Mouse (Mus musculus): Measurements from ENCODE around the gene Gm6583. TPM values are rescaled to one million over a fixed set of nuclear protein-coding genes. Genes with fewer than 3 reads are reported as not detected.

Gene Gm6583
- not detected for total RNA-seq (2021)
- long read RNA-seq, experiment 1: 0 reads
- long read RNA-seq, experiment 2: 0 reads

GRCm38 (mm10) chr5:112355910-112356309 is at the start of gene Gm6583:
Gm6583 (minus strand) TSS chr5:112356033.
- DNase-seq: no peak
- intact Hi-C loops (cut with DNase I): loop anchor here (10.0 kb wide), 1 partner anchor 719 kb away; the partner anchor contains the start of gene Crybb2

GRCm38 (mm10) chr5:112402437-112402836 is 46.6 kb upstream of the Gm6583 start:
- no peak for DNase-seq
- intact Hi-C loops (cut with DNase I): no loop called here

- no peak for DNase-seq
- intact Hi-C loops (cut with DNase I): loop anchor here (10.0 kb wide), 1 partner anchor 1094 kb away; no protein-coding TSS in a partner anchor
Observed at GRCm38 (mm10) chr5:112399284-112399683, 43.5 kb upstream of the Gm6583 start.

- intact Hi-C loops (cut with DNase I): loop anchor here (10.0 kb wide), 1 partner anchor 1091 kb away; no protein-coding TSS in a partner anchor
- DNase-seq: no peak
Observed at GRCm38 (mm10) chr5:112396066-112396465, 40.2 kb upstream of the Gm6583 start.

GRCm38 (mm10) chr5:112394779-112395443 is 39.1 kb upstream of the Gm6583 start, which contains the start of gene Asphd2:
Asphd2 (minus strand) TSS chr5:112394866.
- DNase-seq: peak in 1 of 2 experiments; percentile 18

GRCm38 (mm10) chr5:112394415-112394763 is 38.6 kb upstream of the Gm6583 start:
- intact Hi-C loops (cut with DNase I): loop anchor here (10.0 kb wide), 1 partner anchor 1090 kb away; no protein-coding TSS in a partner anchor
- DNase-seq: no peak

More at GRCm38 (mm10) chr5:112394779-112395443, 39.1 kb upstream of the Gm6583 start, which contains the start of gene Asphd2:
- intact Hi-C loops (cut with DNase I): loop anchor here (10.0 kb wide), 1 partner anchor 1090 kb away; no protein-coding TSS in a partner anchor

GRCm38 (mm10) chr5:112393741-112394414 is 38.0 kb upstream of the Gm6583 start:
- no peak for DNase-seq
- intact Hi-C loops (cut with DNase I): loop anchor here (10.0 kb wide), 1 partner anchor 1089 kb away; no protein-coding TSS in a partner anchor

GRCm38 (mm10) chr5:112391676-112392323 is 36.0 kb upstream of the Gm6583 start:
- intact Hi-C loops (cut with DNase I): loop anchor here (10.0 kb wide), 1 partner anchor 1087 kb away; no protein-coding TSS in a partner anchor
- DNase-seq: no peak

GRCm38 (mm10) chr5:112391002-112391401 is 35.2 kb upstream of the Gm6583 start:
- no peak for DNase-seq
- intact Hi-C loops (cut with DNase I): loop anchor here (10.0 kb wide), 1 partner anchor 1086 kb away; no protein-coding TSS in a partner anchor

GRCm38 (mm10) chr5:112389352-112389751 is 33.5 kb upstream of the Gm6583 start:
- intact Hi-C loops (cut with DNase I): no loop called here
- no peak for DNase-seq

- intact Hi-C loops (cut with DNase I): no loop called here
- DNase-seq: no peak
Observed at GRCm38 (mm10) chr5:112385973-112386372, 30.1 kb upstream of the Gm6583 start.

GRCm38 (mm10) chr5:112384805-112385472 is 29.1 kb upstream of the Gm6583 start:
- DNase-seq: no peak
- intact Hi-C loops (cut with DNase I): no loop called here

- intact Hi-C loops (cut with DNase I): no loop called here
- DNase-seq: peak; percentile 27 to 57
Observed at GRCm38 (mm10) chr5:112382641-112383330, 27.0 kb upstream of the Gm6583 start.

GRCm38 (mm10) chr5:112382042-112382441 is 26.2 kb upstream of the Gm6583 start:
- intact Hi-C loops (cut with DNase I): no loop called here
- DNase-seq: no peak

- intact Hi-C loops (cut with DNase I): no loop called here
- no peak for DNase-seq
Observed at GRCm38 (mm10) chr5:112381154-112381553, 25.3 kb upstream of the Gm6583 start.

GRCm38 (mm10) chr5:112378716-112379115 is 22.9 kb upstream of the Gm6583 start:
- DNase-seq: no peak
- intact Hi-C loops (cut with DNase I): no loop called here

GRCm38 (mm10) chr5:112377380-112377779 is 21.5 kb upstream of the Gm6583 start:
- no peak for DNase-seq
- intact Hi-C loops (cut with DNase I): no loop called here

GRCm38 (mm10) chr5:112376111-112376510 is 20.3 kb upstream of the Gm6583 start:
- intact Hi-C loops (cut with DNase I): no loop called here

GRCm38 (mm10) chr5:112371933-112372332 is 16.1 kb upstream of the Gm6583 start:
- intact Hi-C loops (cut with DNase I): no loop called here
- no peak for DNase-seq

More at GRCm38 (mm10) chr5:112376111-112376510, 20.3 kb upstream of the Gm6583 start:
- no peak for DNase-seq
